Mouse (Mus musculus) liver, postnatal 0 days (tissue): ENCODE measurements at regions not wholly inside any gene's neighbourhood (a gene's known extent, or its start where the extent isn't known, plus 50 kb on each side); places are given as distances from the start of the nearest gene placed in this dataset.

Experiments used
- ATAC-seq: fragments of 200-750 bp; cut with Nextera tagmentation; 2 replicates; pipeline ENCODE4 v1.8.0; 2017; ENCODE audit warnings: mild to moderate bottlenecking, moderate library complexity
- DNase-seq: peaks from one replicate; pipeline ENCODE4 v3.0.0-alpha.2; 2016
- H3K27ac ChIP-seq: fragments of 300-500 bp; sonication (generic); 2 replicates; pipeline ENCODE4 v1.5.1; 2014; ENCODE audit warnings: antibody characterized with exemption, moderate library complexity, mild to moderate bottlenecking, low read depth
- H3K27me3 ChIP-seq: fragments of 300-500 bp; sonication (generic); 2 replicates; pipeline ENCODE4 v1.6.1; 2014; ENCODE audit warnings: low read length, control low read depth, mixed read lengths; ENCODE audit not compliant: insufficient read depth
- H3K36me3 ChIP-seq: fragments of 300-500 bp; sonication (generic); replicated peaks from 2 replicates; pipeline ENCODE4 v1.6.1; 2014; ENCODE audit warnings: mild to moderate bottlenecking, control low read depth, low read length, moderate library complexity, mixed read lengths; ENCODE audit not compliant: insufficient read depth
- H3K4me1 ChIP-seq: fragments of 300-500 bp; sonication (generic); 2 replicates; pipeline ENCODE4 v1.6.1; 2014; ENCODE audit warnings: antibody characterized with exemption, mild to moderate bottlenecking, control low read depth; ENCODE audit not compliant: insufficient read depth
- H3K4me2 ChIP-seq: fragments of 300-500 bp; sonication (generic); 2 replicates; pipeline ENCODE4 v1.6.1; 2014; ENCODE audit warnings: low read depth, mild to moderate bottlenecking, low read length, moderate library complexity, mixed read lengths
- H3K4me3 ChIP-seq: fragments of 300-500 bp; sonication (generic); 2 replicates; pipeline ENCODE4 v1.5.1; 2014; ENCODE audit warnings: low read depth, low read length
- H3K9ac ChIP-seq: fragments of 300-500 bp; sonication (generic); replicated peaks from 2 replicates; pipeline ENCODE4 v1.6.1; 2014; ENCODE audit warnings: mild to moderate bottlenecking, moderate library complexity
- H3K9me3 ChIP-seq: fragments of 300-500 bp; sonication (generic); 2 replicates; pipeline ENCODE4 v1.6.1; 2016; ENCODE audit warnings: mild to moderate bottlenecking, control low read depth, low read length, mixed read lengths
- CTCF ChIP-seq: sonication (generic); IDR thresholded peaks from 2 replicates; pipeline ENCODE4 v1.5.1; 2016; ENCODE audit warnings: antibody characterized with exemption, low read depth
- EP300 ChIP-seq: IDR thresholded peaks from 2 replicates; pipeline ENCODE4 v1.6.1; 2016; ENCODE audit warnings: antibody characterized with exemption, low read depth, mild to moderate bottlenecking
- WGBS: fragments of 180-500 bp; shearing (Covaris S2); extraction: QIAGEN DNeasy Blood & Tissue Kit; methylation state at CpG from one replicate; pipeline ENCODE4 v1.1.7; 2014; ENCODE audit not compliant: insufficient replicate concordance; 5-methylcytosine and 5-hydroxymethylcytosine counted together

DNA sequence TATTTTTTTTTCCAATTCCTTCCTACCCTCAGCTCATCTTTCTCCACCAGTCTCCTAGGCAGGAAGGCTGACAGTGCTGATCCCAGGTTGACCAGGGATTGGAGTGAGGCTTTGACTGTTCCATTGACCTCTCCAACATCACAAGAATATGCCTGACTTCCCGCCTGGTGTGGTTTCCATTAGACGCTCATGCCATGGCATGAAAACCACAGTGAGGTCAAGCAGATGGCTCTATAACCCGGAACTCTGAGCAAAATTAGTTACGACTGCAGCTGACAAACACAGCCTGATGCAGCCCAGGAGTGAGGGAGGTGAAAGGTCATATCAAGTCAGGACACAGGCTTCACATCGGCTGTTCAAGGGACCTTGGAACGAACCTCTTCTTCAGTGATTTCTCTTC lies 153.6 kb downstream of the Snx19 start:
- WGBS = 59% methylated on average over 6 of the region's 6 CpGs
- DNase-seq (no peak), ATAC-seq (no peak)
- H3K4me3 ChIP-seq = no peak overlapping the region
- H3K36me3 ChIP-seq = no peaks in the 10 kb centered on the region
- H3K9me3 ChIP-seq = no peaks in the 10 kb centered on the region
- no peaks in the 10 kb centered on the region for H3K27me3 ChIP-seq
- H3K9ac ChIP-seq = no peak overlapping the region
- H3K27ac ChIP-seq = no peak overlapping the region
- H3K4me1 ChIP-seq = no peaks in the 10 kb centered on the region
- TF ChIP-seq EP300 (no peak), CTCF (no peak)
- H3K4me2 ChIP-seq = no peak overlapping the region

DNA sequence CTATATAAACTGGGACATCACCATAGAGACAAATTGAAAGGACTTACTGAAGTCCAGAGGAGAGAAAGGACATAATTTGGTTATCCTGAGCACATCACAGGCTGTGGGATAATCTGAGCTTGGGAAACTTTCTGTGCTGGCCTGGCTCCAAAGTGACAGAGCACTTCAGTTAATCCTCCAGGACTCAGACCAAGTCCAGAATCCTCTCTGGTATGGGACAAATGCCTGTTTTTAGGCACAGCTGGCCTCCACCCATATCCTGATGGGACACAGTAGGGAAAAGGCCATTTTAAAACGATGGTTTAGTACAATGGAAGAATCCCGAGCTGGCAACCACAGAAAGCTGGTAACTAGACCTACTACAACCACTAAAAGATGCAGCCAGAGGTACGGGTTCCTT lies 151.3 kb downstream of the Snx19 start:
- no peak overlapping the region for H3K27ac ChIP-seq
- no peaks in the 10 kb centered on the region for H3K4me1 ChIP-seq
- H3K4me2 ChIP-seq = no peak overlapping the region
- H3K36me3 ChIP-seq = no peaks in the 10 kb centered on the region
- no peaks in the 10 kb centered on the region for H3K9me3 ChIP-seq
- ATAC-seq (no peak), DNase-seq (no peak)
- WGBS = 63% methylated on average over 3 of the region's 3 CpGs
- H3K27me3 ChIP-seq = no peaks in the 10 kb centered on the region
- TF ChIP-seq EP300 (no peak), CTCF (no peak)
- no peak overlapping the region for H3K4me3 ChIP-seq
- no peak overlapping the region for H3K9ac ChIP-seq

DNA sequence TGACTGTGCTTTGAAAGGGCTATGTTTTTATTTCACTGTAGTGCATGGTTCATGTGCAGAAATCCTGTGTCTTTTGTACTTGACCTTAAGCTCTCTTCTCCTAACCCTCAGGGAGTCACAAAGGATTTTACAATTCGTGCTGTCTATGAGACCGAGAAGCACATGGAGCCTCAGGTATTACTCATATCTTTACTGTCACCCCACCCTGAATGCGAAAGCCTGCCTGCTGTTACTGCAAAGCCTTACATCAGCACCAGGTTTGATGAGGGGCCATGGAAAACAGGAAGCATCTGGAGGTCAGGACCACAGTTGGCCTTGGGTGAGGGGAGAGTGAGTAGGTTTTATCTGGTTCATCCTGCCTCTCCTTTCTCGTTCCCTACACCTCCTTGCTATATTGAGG lies 150.3 kb downstream of the Snx19 start:
- no peak for TF ChIP-seq CTCF
- H3K27ac ChIP-seq = no peak overlapping the region
- H3K36me3 ChIP-seq = no peaks in the 10 kb centered on the region
- H3K4me2 ChIP-seq = no peak overlapping the region
- H3K9ac ChIP-seq = no peak overlapping the region
- no peaks in the 10 kb centered on the region for H3K4me1 ChIP-seq
- no peak for DNase-seq
- no peak for ATAC-seq
- no peak overlapping the region for H3K4me3 ChIP-seq
- no peaks in the 10 kb centered on the region for H3K27me3 ChIP-seq
- H3K9me3 ChIP-seq = no peaks in the 10 kb centered on the region
- WGBS = 46% methylated on average over 4 of the region's 4 CpGs

DNA sequence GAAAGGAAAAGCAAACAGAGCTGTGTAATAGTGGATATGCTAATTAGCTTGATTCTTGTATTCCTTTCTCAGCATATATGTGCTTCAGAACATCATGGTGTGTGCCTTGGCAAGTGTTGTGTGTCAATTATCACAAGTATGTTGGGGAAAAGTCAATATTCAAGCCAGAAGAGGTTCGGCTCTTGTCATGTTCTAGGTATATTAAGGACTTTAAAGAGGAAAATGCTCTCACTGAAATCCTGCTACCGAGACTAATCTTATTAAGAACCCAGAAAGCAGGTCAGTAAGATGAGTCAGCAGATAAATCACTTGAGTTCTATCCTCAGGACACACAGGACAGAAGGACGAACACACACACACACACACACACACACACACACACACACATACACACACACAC lies 148.6 kb downstream of the Snx19 start:
- H3K4me1 ChIP-seq = no peaks in the 10 kb centered on the region
- no peak overlapping the region for H3K4me2 ChIP-seq
- H3K36me3 ChIP-seq = no peaks in the 10 kb centered on the region
- no peak for TF ChIP-seq CTCF
- no peak for TF ChIP-seq EP300
- no peaks in the 10 kb centered on the region for H3K9me3 ChIP-seq
- no peak overlapping the region for H3K4me3 ChIP-seq
- no peak overlapping the region for H3K27ac ChIP-seq
- H3K27me3 ChIP-seq = no peaks in the 10 kb centered on the region
- WGBS = 70% methylated on average over 3 of the region's 3 CpGs
- H3K9ac ChIP-seq = no peak overlapping the region
- no peak for DNase-seq
- ATAC-seq = no peak

DNA sequence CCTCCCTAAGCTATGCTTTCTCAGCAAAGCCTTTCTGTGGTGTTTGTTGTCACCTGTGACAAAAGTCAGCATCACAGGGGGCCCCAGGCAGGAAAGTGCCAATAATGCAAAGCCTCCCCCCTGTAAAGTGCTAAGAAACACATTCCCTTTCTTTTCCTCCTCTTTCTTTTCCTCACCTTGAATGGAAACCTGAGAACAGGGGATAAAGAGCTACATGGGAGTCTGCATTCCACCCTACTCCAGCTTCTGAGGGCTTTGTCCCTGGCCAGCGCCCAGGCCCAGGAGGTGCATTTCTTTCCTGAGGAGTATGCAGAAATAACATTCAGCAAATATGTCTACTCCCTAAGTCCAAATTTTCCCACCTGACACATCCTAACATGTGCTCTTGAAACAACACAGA lies 146.4 kb downstream of the Snx19 start:
- Histone ChIP-seq H3K4me3 (no peak overlapping the region), H3K27ac (no peak overlapping the region), H3K4me2 (no peak overlapping the region), H3K9me3 (no peaks in the 10 kb centered on the region), H3K9ac (no peak overlapping the region), H3K27me3 (no peaks in the 10 kb centered on the region), H3K36me3 (no peaks in the 10 kb centered on the region), H3K4me1 (no peaks in the 10 kb centered on the region)
- whole genome bisulfite sequencing = 31% methylated on average over 1 of the region's 1 CpGs
- no peak for ATAC-seq
- no peak for DNase-seq
- TF ChIP-seq EP300 (no peak), CTCF (no peak)

DNA sequence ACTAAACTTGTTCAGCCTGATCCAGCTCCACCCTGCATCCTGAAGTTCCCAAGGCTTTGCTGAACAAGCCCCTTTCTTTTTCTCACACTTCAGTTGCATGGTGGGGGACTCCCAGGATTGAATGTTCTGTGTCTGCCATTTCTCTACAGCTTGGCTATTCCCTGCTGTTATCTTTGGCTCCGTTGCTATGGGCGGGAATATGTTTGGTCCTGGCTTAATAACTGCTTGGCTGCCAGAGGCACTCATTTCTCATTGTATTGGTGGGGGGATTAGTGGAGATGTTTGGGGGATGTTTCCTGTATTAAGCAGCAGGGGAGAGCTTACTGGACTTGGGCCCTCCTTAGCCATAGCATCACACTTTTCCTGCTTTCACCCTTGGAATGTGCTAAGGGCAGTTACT lies 144.1 kb downstream of the Snx19 start:
- 45% methylated on average over 2 of the region's 2 CpGs for WGBS
- Histone ChIP-seq H3K4me1 (no peaks in the 10 kb centered on the region), H3K9ac (no peak overlapping the region), H3K36me3 (no peaks in the 10 kb centered on the region), H3K9me3 (no peaks in the 10 kb centered on the region), H3K4me3 (no peak overlapping the region), H3K27ac (no peak overlapping the region), H3K4me2 (no peak overlapping the region), H3K27me3 (no peaks in the 10 kb centered on the region)
- no peak for DNase-seq
- no peak for ATAC-seq
- TF ChIP-seq EP300 (no peak), CTCF (no peak)

DNA sequence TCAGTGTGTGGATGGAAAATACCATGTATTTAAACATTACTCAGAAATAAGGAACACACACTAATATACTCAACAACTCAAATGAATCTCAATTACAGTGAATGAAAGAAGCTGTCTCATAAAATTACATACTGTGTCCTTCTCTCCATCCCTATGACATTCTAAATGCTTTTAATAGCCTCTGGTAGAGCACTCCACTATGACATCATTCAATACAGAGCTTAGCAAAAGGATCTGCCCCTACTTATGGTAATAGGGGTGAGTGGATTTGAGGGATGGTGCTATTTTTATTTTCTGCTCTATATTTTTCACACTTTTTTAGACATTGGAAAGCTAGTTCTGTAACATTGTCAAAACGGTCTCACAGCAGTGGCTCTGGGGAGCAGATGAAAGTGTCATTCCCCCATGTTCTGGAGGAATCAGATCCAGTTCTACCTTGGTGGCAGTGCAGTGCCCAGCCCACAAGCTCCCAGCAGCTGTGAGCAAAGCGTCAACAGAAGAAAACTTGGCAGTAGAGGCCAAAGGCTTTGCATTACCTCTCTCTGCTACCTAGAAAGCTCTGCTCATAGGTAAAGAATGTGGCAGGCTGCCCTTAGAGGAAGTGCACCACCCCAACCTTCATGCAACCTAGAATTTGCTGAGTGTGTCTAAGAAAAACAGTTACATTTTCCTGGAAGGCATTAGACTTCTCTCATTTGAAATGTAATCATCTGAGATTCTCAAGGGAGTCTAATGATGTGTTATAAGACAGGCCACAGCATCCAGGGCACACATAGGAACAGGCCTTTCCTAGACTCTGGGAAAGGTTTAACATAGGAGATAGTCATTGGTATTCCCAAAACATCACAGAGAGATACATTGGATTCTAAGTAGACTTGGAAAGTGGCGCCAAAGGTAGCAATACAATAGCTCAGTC lies 138.1 kb downstream of the Snx19 start:
- H3K36me3 ChIP-seq = no peaks in the 10 kb centered on the region
- H3K27me3 ChIP-seq = no peaks in the 10 kb centered on the region
- H3K27ac ChIP-seq = no peak overlapping the region
- WGBS = 66% methylated on average over 3 of the region's 3 CpGs
- no peaks in the 10 kb centered on the region for H3K9me3 ChIP-seq
- DNase-seq (no peak), ATAC-seq (no peak)
- H3K4me3 ChIP-seq = no peak overlapping the region
- no peak overlapping the region for H3K4me2 ChIP-seq
- no peak for TF ChIP-seq CTCF
- TF ChIP-seq EP300 = no peak
- no peaks in the 10 kb centered on the region for H3K4me1 ChIP-seq
- H3K9ac ChIP-seq = no peak overlapping the region
